Mouse (Mus musculus) MEL (cell line): Measurements from ENCODE around the gene Rad51b. TPM values are rescaled to one million over a fixed set of nuclear protein-coding genes. Genes with fewer than 3 reads are reported as not detected.

Experiments used
- DNase-seq: peaks from one replicate; pipeline ENCODE4 v3.0.0; 2011; ENCODE audit warnings: low read depth, low spot score
- H3K27ac ChIP-seq: 2 replicates; pipeline ENCODE4 v1.5.1; 2012; ENCODE audit warnings: low read depth, mild to moderate bottlenecking, control low read depth, low read length, moderate library complexity; ENCODE audit not compliant: control insufficient read depth
- H3K27me3 ChIP-seq, 2 experiments: fragments of 150-350 bp in 1 of 2; sonication (generic) in 1 of 2; 2 replicates each; pipeline ENCODE4 v1.6.1; 2012; ENCODE audit warnings: low read length in 2 of 2, mild to moderate bottlenecking in 2 of 2, improper control_type of control experiment in 1 of 2, moderate library complexity in 1 of 2; ENCODE audit not compliant: insufficient read depth in 2 of 2, control insufficient read depth in 1 of 2
- H3K36me3 ChIP-seq, 2 experiments: 2 replicates each; pipeline ENCODE4 v1.6.1; 2012 to 2014; ENCODE audit warnings: low read length in 2 of 2, improper control_type of control experiment in 1 of 2, inconsistent platforms in 1 of 2, mild to moderate bottlenecking in 1 of 2; ENCODE audit not compliant: insufficient read depth in 2 of 2, control insufficient read depth in 1 of 2
- H3K4me1 ChIP-seq, 2 experiments: fragments of 150-350 bp in 1 of 2; sonication (generic) in 1 of 2; 2 replicates each; pipeline ENCODE4 v1.6.1; 2012; ENCODE audit warnings: low read length in 2 of 2, improper control_type of control experiment in 1 of 2, mild to moderate bottlenecking in 1 of 2; ENCODE audit not compliant: insufficient read depth in 2 of 2, control insufficient read depth in 1 of 2
- H3K4me3 ChIP-seq, 2 experiments: fragments of 150-350 bp in 1 of 2; sonication (generic) in 1 of 2; 2 replicates each; pipeline ENCODE4 v1.5.1; 2012; ENCODE audit warnings: low read depth in 2 of 2, low read length in 2 of 2, mild to moderate bottlenecking in 2 of 2, moderate library complexity in 2 of 2, control low read depth in 1 of 2, improper control_type of control experiment in 1 of 2; ENCODE audit not compliant: control insufficient read depth in 1 of 2, insufficient read depth in 1 of 2
- H3K79me2 ChIP-seq: 2 replicates; pipeline ENCODE4 v1.6.1; 2012; ENCODE audit warnings: mild to moderate bottlenecking, low read length, moderate library complexity; ENCODE audit not compliant: control insufficient read depth, poor library complexity, insufficient read depth
- H3K9ac ChIP-seq: 2 replicates; pipeline ENCODE4 v1.6.1; 2012; ENCODE audit warnings: low read depth, mild to moderate bottlenecking, control low read depth, low read length, moderate library complexity; ENCODE audit not compliant: control insufficient read depth, poor library complexity, severe bottlenecking
- H3K9me3 ChIP-seq: fragments of 150-350 bp; sonication (generic); replicated peaks from 2 replicates; pipeline ENCODE4 v1.6.1; 2012; ENCODE audit warnings: mild to moderate bottlenecking, low read length, improper control_type of control experiment, moderate library complexity; ENCODE audit not compliant: insufficient read depth
- CTCF ChIP-seq, 3 experiments: IDR thresholded peaks in 2 of 3; conservative IDR thresholded peaks in 1 of 3; 2 replicates each; pipeline ENCODE4 v1.5.1; 2011 to 2012; ENCODE audit warnings: low read length in 3 of 3, low read depth in 2 of 3, mild to moderate bottlenecking in 2 of 3, improper control_type of control experiment in 1 of 3, inconsistent platforms in 1 of 3, mixed read lengths in 1 of 3, moderate library complexity in 1 of 3; ENCODE audit not compliant: control insufficient read depth in 1 of 3, insufficient read depth in 1 of 3, poor library complexity in 1 of 3, severe bottlenecking in 1 of 3
- ETS1 ChIP-seq: IDR thresholded peaks from 2 replicates; pipeline ENCODE4 v1.6.1; 2012; ENCODE audit warnings: low read depth, mild to moderate bottlenecking, inconsistent platforms, low read length, improper control_type of control experiment, moderate library complexity
- GATA1 ChIP-seq: IDR thresholded peaks from 2 replicates; pipeline ENCODE4 v1.6.1; 2011; ENCODE audit warnings: low read depth, low read length, improper control_type of control experiment
- HCFC1 ChIP-seq: IDR thresholded peaks from 2 replicates; pipeline ENCODE4 v1.6.1; 2012; ENCODE audit warnings: low read depth, mild to moderate bottlenecking, inconsistent platforms, low read length, improper control_type of control experiment, moderate library complexity
- KAT2A ChIP-seq: conservative IDR thresholded peaks from 2 replicates; pipeline ENCODE4 v1.6.1; 2012; ENCODE audit warnings: low read depth, low read length, improper control_type of control experiment, inconsistent platforms
- MAFK ChIP-seq: IDR thresholded peaks from 2 replicates; pipeline ENCODE4 v1.6.1; 2011; ENCODE audit warnings: low read depth, mild to moderate bottlenecking, low read length, improper control_type of control experiment, borderline replicate concordance
- MAZ ChIP-seq: IDR thresholded peaks from 2 replicates; pipeline ENCODE4 v1.6.1; 2012; ENCODE audit warnings: low read depth, mild to moderate bottlenecking, inconsistent platforms, low read length, improper control_type of control experiment
- MXI1 ChIP-seq: IDR thresholded peaks from 2 replicates; pipeline ENCODE4 v1.6.1; 2011; ENCODE audit warnings: mild to moderate bottlenecking, low read depth, low read length, improper control_type of control experiment
- RAD21 ChIP-seq: IDR thresholded peaks from 2 replicates; pipeline ENCODE4 v1.6.1; 2011; ENCODE audit warnings: mild to moderate bottlenecking, low read depth, low read length, improper control_type of control experiment
- TAL1 ChIP-seq: IDR thresholded peaks from 2 replicates; pipeline ENCODE4 v1.6.1; 2012; ENCODE audit warnings: mild to moderate bottlenecking, inconsistent platforms, low read length, moderate library complexity, mixed read lengths
- TBP ChIP-seq: IDR thresholded peaks from 2 replicates; pipeline ENCODE4 v1.8.0; 2011; ENCODE audit warnings: low read depth, low read length, improper control_type of control experiment
- UBTF ChIP-seq: IDR thresholded peaks from 2 replicates; pipeline ENCODE4 v1.6.1; 2012; ENCODE audit warnings: low read depth, mild to moderate bottlenecking, inconsistent platforms, low read length, improper control_type of control experiment, moderate library complexity, borderline replicate concordance; ENCODE audit not compliant: insufficient read depth
- ZC3H11A ChIP-seq: IDR thresholded peaks from 2 replicates; pipeline ENCODE4 v1.6.1; 2012; ENCODE audit warnings: low read depth, mild to moderate bottlenecking, inconsistent platforms, low read length, improper control_type of control experiment
- ZKSCAN1 ChIP-seq: IDR thresholded peaks from 2 replicates; pipeline ENCODE4 v1.6.1; 2012; ENCODE audit warnings: low read depth, mild to moderate bottlenecking, inconsistent platforms, low read length, improper control_type of control experiment, moderate library complexity
- ZMIZ1 ChIP-seq: IDR thresholded peaks from 2 replicates; pipeline ENCODE4 v1.6.1; 2012; ENCODE audit warnings: low read depth, mild to moderate bottlenecking, inconsistent platforms, low read length, improper control_type of control experiment, moderate library complexity
- polyA plus RNA-seq, 2 experiments: library from polyadenylated mRNA; stranded (reverse) in 1 of 2; unstranded in 1 of 2; fragments of >175 nt in 1 of 2; fragments of >200 nt in 1 of 2; gene quantifications; 2 replicates each; pipeline versions ENCODE4 v1.2.1 to v1.2.4; 2012; ENCODE audit warnings: low replicate concordance in 2 of 2, low read depth in 1 of 2; ENCODE audit not compliant: insufficient read length in 2 of 2, insufficient read depth in 1 of 2, missing spikeins in 1 of 2
- total RNA-seq: library from RNA; depleted of rRNA; stranded (reverse); fragments of 300-350 nt; gene quantifications from 2 replicates; pipeline ENCODE4 v1.2.3, GENCODE M21; 2012

Gene Rad51b
- total and polyA plus RNA-seq, 3 experiments, result 3.6 to 5.7 TPM; not detected in 1

DNA sequence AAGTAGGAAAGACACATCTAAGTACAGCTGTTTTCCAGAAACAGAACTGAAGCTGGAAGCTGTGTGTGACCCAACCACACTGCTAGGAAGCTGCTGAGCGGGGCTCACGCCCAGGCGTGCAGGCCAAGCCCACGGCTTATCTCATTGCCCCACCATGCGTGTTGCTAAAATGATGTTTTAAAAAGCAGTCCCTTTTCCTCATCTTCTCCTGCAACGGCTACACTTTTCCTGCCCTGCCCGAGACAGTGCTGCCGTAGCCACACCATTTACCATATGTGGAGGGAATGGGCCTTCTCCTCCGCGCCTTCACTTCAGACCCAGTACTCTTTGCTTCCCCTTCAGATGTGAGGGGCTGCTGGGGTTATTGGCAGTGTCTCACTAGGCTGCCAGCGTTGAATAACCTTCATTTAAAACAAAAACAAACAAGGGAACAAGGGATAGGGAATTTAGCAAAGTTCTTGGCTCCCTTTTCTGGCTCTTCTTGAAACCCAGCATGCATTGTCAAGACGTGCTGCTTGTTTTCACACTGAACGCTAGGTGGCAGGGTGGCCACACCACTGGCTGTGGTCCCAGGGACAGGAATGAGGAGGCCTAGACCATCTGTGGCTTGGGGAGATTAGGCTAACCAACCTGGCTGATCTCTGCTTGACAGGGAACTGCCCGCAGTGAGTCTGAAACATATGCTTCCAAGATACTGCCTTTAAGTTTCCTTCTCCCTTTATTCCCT, 315.4 kb downstream of the Rad51b start (continued):
- TF ChIP-seq MAZ (peak; percentile 32; the same call in 1 of the 2 replicates), TBP (no peak), MXI1 (peak; percentile 48), CTCF (IDR thresholded peaks at IDR 0.05 in 2 of 3, conservative IDR thresholded peaks at IDR 0.05 in 1 of 3; ENCODE audit: control insufficient read depth in 1 of 3, insufficient read depth in 1 of 3, low read depth in 2 of 3, low read length in 3 of 3, poor library complexity in 1 of 3, severe bottlenecking in 1 of 3) (peak; percentile 59 to 89 (median 80))

- Histone ChIP-seq H3K4me1 (peaks cover 11% of the 10 kb centered on the region in 2 experiments), H3K79me2 (no peaks in the 10 kb centered on the region), H3K27me3 (no peaks in the 10 kb centered on the region), H3K4me3 (no peak overlapping the region), H3K9me3 (no peaks in the 10 kb centered on the region), H3K27ac (peak overlapping the region; percentile 44), H3K36me3 (peaks cover 0 to 19% of the 10 kb centered on the region in 2 experiments; a peak in 2 of 4 replicates), H3K9ac (no peak overlapping the region; the same call in 1 of the 2 replicates)
- no peak for TF ChIP-seq MAFK
- no peak for TF ChIP-seq ZC3H11A
- TF ChIP-seq GATA1, result no peak
- TF ChIP-seq TAL1, result no peak
- no peak for TF ChIP-seq HCFC1
- TF ChIP-seq ZKSCAN1, result no peak
- no peak for TF ChIP-seq KAT2A
- no peak for TF ChIP-seq RAD21
- TF ChIP-seq ZMIZ1, result no peak
- no peak for TF ChIP-seq ETS1
- TF ChIP-seq CTCF (IDR thresholded peaks at IDR 0.05 in 2 of 3, conservative IDR thresholded peaks at IDR 0.05 in 1 of 3; ENCODE audit: control insufficient read depth in 1 of 3, insufficient read depth in 1 of 3, low read depth in 2 of 3, low read length in 3 of 3, poor library complexity in 1 of 3, severe bottlenecking in 1 of 3), result no peak
- no peak for TF ChIP-seq UBTF
- no peak for DNase-seq
Measured at GRCm38 (mm10) chr12:79613061-79613788, 316.1 kb downstream of the Rad51b start.
